Mouse (Mus musculus) midbrain, embryonic 16.5 days (tissue): ENCODE measurements at regions not wholly inside any gene's neighbourhood (a gene's known extent, or its start where the extent isn't known, plus 50 kb on each side); places are given as distances from the start of the nearest gene placed in this dataset.
A peak's percentile ranks its signal among the peaks of the same experiment; 100 is the strongest.

ENCODE experiments used
- ATAC-seq: fragments of 200-750 bp; cut with Nextera tagmentation; 2 replicates; pipeline ENCODE4 v1.8.0; 2017; ENCODE audit warnings: moderate TSS enrichment
- H3K27ac ChIP-seq: fragments of 300-500 bp; sonication (generic); 2 replicates; pipeline ENCODE4 v1.5.1; 2014; ENCODE audit warnings: mild to moderate bottlenecking, low read length, mixed read lengths
- H3K27me3 ChIP-seq: fragments of 300-500 bp; sonication (generic); 2 replicates; pipeline ENCODE4 v1.6.1; 2014; ENCODE audit warnings: low read depth, low read length, mixed read lengths; ENCODE audit not compliant: control insufficient read depth, insufficient read depth
- H3K36me3 ChIP-seq: fragments of 300-500 bp; sonication (generic); 2 replicates; pipeline ENCODE4 v1.6.1; 2014; ENCODE audit warnings: mild to moderate bottlenecking, low read length, moderate library complexity, mixed read lengths; ENCODE audit not compliant: control insufficient read depth, insufficient read depth
- H3K4me1 ChIP-seq: fragments of 300-500 bp; sonication (generic); 2 replicates; pipeline ENCODE4 v1.6.1; 2014; ENCODE audit warnings: mild to moderate bottlenecking, low read length, mixed read lengths; ENCODE audit not compliant: control insufficient read depth, insufficient read depth
- H3K4me2 ChIP-seq: fragments of 300-500 bp; sonication (generic); 2 replicates; pipeline ENCODE4 v1.6.1; 2014; ENCODE audit warnings: mild to moderate bottlenecking, low read length, mixed read lengths
- H3K4me3 ChIP-seq: fragments of 300-500 bp; sonication (generic); 2 replicates; pipeline ENCODE4 v1.5.1; 2014; ENCODE audit warnings: low read depth, mild to moderate bottlenecking, low read length, moderate library complexity, mixed read lengths
- H3K9ac ChIP-seq: fragments of 300-500 bp; sonication (generic); 2 replicates; pipeline ENCODE4 v1.6.1; 2014; ENCODE audit warnings: low read depth, low read length, mixed read lengths
- H3K9me3 ChIP-seq: fragments of 300-500 bp; sonication (generic); replicated peaks from 2 replicates; pipeline ENCODE4 v1.6.1; 2014; ENCODE audit warnings: mild to moderate bottlenecking, low read length, mixed read lengths; ENCODE audit not compliant: control insufficient read depth, poor library complexity, severe bottlenecking
- WGBS: fragments of 180-500 bp; shearing (Covaris S2); extraction: QIAGEN DNeasy Blood & Tissue Kit; methylation state at CpG from one replicate; pipeline ENCODE4 v1.1.7; 2014; 5-methylcytosine and 5-hydroxymethylcytosine counted together

- H3K9me3 ChIP-seq, result no peaks in the 10 kb centered on the region
- WGBS, result 49% methylated on average over 4 of the region's 4 CpGs
- H3K4me1 ChIP-seq, result no peaks in the 10 kb centered on the region
- H3K4me3 ChIP-seq, result no peak overlapping the region
- no peak for ATAC-seq
- H3K9ac ChIP-seq, result no peak overlapping the region
- no peak overlapping the region for H3K4me2 ChIP-seq
- no peaks in the 10 kb centered on the region for H3K36me3 ChIP-seq
- H3K27me3 ChIP-seq, result no peaks in the 10 kb centered on the region
- H3K27ac ChIP-seq, result no peak overlapping the region
Observed at GRCm38 (mm10) chr12:110009136-110009535, 269.7 kb upstream of the Dio3 start.

GRCm38 (mm10) chr12:110020541-110021470 is 258.1 kb upstream of the Dio3 start:
- no peaks in the 10 kb centered on the region for H3K4me1 ChIP-seq
- no peaks in the 10 kb centered on the region for H3K27me3 ChIP-seq
- no peak overlapping the region for H3K4me3 ChIP-seq
- no peak overlapping the region for H3K27ac ChIP-seq
- ATAC-seq, result no peak
- no peaks in the 10 kb centered on the region for H3K9me3 ChIP-seq
- WGBS, result 69% methylated on average over 19 of the region's 19 CpGs
- H3K9ac ChIP-seq, result no peak overlapping the region
- no peak overlapping the region for H3K4me2 ChIP-seq
- H3K36me3 ChIP-seq, result no peaks in the 10 kb centered on the region

- ATAC-seq, result no peak
Observed at GRCm38 (mm10) chr12:110021690-110022089, 257.2 kb upstream of the Dio3 start.

GRCm38 (mm10) chr12:110022631-110023030 is 256.2 kb upstream of the Dio3 start:
- H3K4me3 ChIP-seq, result no peak overlapping the region
- WGBS, result 86% methylated on average over 6 of the region's 6 CpGs
- H3K4me2 ChIP-seq, result no peak overlapping the region
- H3K9ac ChIP-seq, result no peak overlapping the region
- H3K27ac ChIP-seq, result no peak overlapping the region
- H3K27me3 ChIP-seq, result no peaks in the 10 kb centered on the region
- ATAC-seq, result no peak
- no peaks in the 10 kb centered on the region for H3K9me3 ChIP-seq
- no peaks in the 10 kb centered on the region for H3K36me3 ChIP-seq
- H3K4me1 ChIP-seq, result peaks cover 8% of the 10 kb centered on the region

More at GRCm38 (mm10) chr12:110021690-110022089, 257.2 kb upstream of the Dio3 start:
- Histone ChIP-seq H3K4me3 (no peak overlapping the region), H3K27ac (no peak overlapping the region), H3K4me1 (peaks cover 6% of the 10 kb centered on the region), H3K27me3 (no peaks in the 10 kb centered on the region), H3K36me3 (no peaks in the 10 kb centered on the region), H3K4me2 (no peak overlapping the region), H3K9me3 (no peaks in the 10 kb centered on the region), H3K9ac (no peak overlapping the region)
- 89% methylated on average over 12 of the region's 12 CpGs for WGBS

GRCm38 (mm10) chr12:110023192-110024101 is 255.4 kb upstream of the Dio3 start:
- ATAC-seq, result no peak
- no peak overlapping the region for H3K27ac ChIP-seq
- no peak overlapping the region for H3K9ac ChIP-seq
- peaks cover 8% of the 10 kb centered on the region for H3K4me1 ChIP-seq
- H3K9me3 ChIP-seq, result no peaks in the 10 kb centered on the region
- H3K4me2 ChIP-seq, result no peak overlapping the region
- H3K36me3 ChIP-seq, result no peaks in the 10 kb centered on the region
- no peak overlapping the region for H3K4me3 ChIP-seq
- WGBS, result 73% methylated on average over 11 of the region's 11 CpGs
- no peaks in the 10 kb centered on the region for H3K27me3 ChIP-seq

GRCm38 (mm10) chr12:110024295-110024694 is 254.6 kb upstream of the Dio3 start:
- Histone ChIP-seq H3K4me1 (peaks cover 8% of the 10 kb centered on the region), H3K27me3 (no peaks in the 10 kb centered on the region)
- 85% methylated on average over 9 of the region's 9 CpGs for WGBS

GRCm38 (mm10) chr12:110025171-110025570 is 253.7 kb upstream of the Dio3 start:
- WGBS, result 86% methylated on average over 7 of the region's 7 CpGs
- H3K9ac ChIP-seq, result no peak overlapping the region
- H3K27ac ChIP-seq, result no peak overlapping the region

More at GRCm38 (mm10) chr12:110024295-110024694, 254.6 kb upstream of the Dio3 start:
- no peaks in the 10 kb centered on the region for H3K36me3 ChIP-seq
- no peak overlapping the region for H3K4me3 ChIP-seq
- no peaks in the 10 kb centered on the region for H3K9me3 ChIP-seq
- no peak overlapping the region for H3K27ac ChIP-seq
- H3K4me2 ChIP-seq, result no peak overlapping the region
- ATAC-seq, result no peak
- no peak overlapping the region for H3K9ac ChIP-seq

GRCm38 (mm10) chr12:110026033-110026750 is 252.7 kb upstream of the Dio3 start:
- no peak for ATAC-seq
- no peaks in the 10 kb centered on the region for H3K27me3 ChIP-seq
- H3K9ac ChIP-seq, result no peak overlapping the region
- H3K4me2 ChIP-seq, result peak overlapping the region; percentile 2; the same call in 1 of the 2 replicates
- no peak overlapping the region for H3K27ac ChIP-seq
- no peaks in the 10 kb centered on the region for H3K36me3 ChIP-seq
- no peaks in the 10 kb centered on the region for H3K9me3 ChIP-seq
- H3K4me3 ChIP-seq, result no peak overlapping the region
- WGBS, result 27% methylated on average over 11 of the region's 11 CpGs
- H3K4me1 ChIP-seq, result peaks cover 8% of the 10 kb centered on the region

More at GRCm38 (mm10) chr12:110025171-110025570, 253.7 kb upstream of the Dio3 start:
- no peaks in the 10 kb centered on the region for H3K27me3 ChIP-seq
- no peaks in the 10 kb centered on the region for H3K36me3 ChIP-seq
- no peak overlapping the region for H3K4me3 ChIP-seq
- no peaks in the 10 kb centered on the region for H3K9me3 ChIP-seq
- peaks cover 8% of the 10 kb centered on the region for H3K4me1 ChIP-seq
- no peak for ATAC-seq
- no peak overlapping the region for H3K4me2 ChIP-seq
